Mouse (Mus musculus): ENCODE results near the gene Sstr1.

DNA sequence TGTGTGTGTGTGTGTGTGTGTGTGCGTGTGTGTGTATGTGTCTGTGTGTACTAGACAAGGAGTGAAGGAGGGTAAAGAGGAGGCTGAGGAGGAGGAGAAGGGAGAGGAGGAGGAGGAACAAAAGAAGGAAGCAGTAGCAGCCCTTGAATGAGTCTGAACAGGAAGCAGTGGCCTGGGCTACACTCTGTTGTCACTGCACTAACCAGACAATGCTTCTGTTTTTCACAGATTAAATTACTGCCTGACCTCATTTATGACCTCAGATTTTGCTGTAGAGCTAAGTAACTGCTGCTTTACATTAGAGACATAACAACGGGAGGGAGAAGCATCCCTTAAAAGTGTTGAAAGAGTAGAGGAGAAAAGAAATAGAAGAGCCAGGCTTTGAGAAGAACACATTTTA, 4.6 kb downstream of the Sstr1 start:
- no peak for TF ChIP-seq CTCF (IDR thresholded peaks at IDR 0.05; ENCODE audit: low read depth)
- TF ChIP-seq EP300 (IDR thresholded peaks at IDR 0.05; ENCODE audit: low read depth): no peak

All from liver, postnatal 0 days (tissue).